Mouse (Mus musculus): ENCODE results near the gene Tpd52l2.

DNA sequence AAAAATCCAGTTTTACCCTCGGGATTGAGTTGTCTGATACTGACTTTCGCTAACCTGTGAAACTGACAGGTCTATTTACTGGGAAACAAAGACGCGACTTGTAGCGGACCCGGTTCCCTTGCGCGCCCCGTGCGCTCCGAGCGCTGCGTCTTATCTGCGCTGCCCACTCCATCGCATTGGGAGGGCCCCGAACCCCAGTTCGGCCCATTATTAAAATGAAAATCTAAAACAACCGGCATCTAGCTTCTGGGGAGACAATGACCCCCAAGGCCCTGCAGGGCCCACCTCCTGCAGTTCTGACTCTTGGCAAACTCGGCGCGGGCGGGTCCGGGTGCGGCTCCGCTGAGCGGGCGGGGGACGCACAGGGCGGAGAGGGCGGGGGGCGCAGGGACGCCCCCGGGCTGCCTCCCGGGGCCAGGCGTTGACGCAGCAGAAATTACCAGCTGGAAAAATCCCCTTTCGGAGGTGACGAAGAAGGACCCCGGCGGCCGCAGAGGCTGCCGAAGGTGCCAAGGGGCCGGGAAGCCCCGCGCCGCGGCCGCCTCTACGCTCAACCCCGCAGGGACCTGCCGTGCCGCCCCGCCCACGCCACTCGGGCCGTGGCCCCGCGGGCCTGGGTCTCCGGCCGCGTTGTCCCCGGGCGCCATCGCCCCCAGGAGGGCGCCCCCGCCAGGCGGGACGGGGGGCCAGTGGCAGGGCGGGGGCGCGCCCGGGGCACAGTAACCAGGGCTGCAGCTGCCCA is 38.4 kb upstream of the Tpd52l2 start:
- no peak for TF ChIP-seq CTCF (conservative IDR thresholded peaks at IDR 0.05; ENCODE audit: low read length)
- no peak for TF ChIP-seq POU5F1 (IDR thresholded peaks at IDR 0.05; ENCODE audit: borderline replicate concordance, low read length)
- no peak for TF ChIP-seq NANOG (IDR thresholded peaks at IDR 0.05; ENCODE audit: borderline replicate concordance, low read length)

Measured in E14TG2a.4 (cell line).